Mouse (Mus musculus) adrenal gland (tissue): Measurements from ENCODE around the gene Rassf2.

Experiments used
- intact Hi-C: fragments of 180-260 bp; cut with DNase I; formaldehyde crosslinking; loops from one replicate; pipeline ENCODE4 v1.15.1; 2025

Rassf2 gene

GRCm38 (mm10) chr2:132035470-132035835 is 5.4 kb upstream of the Rassf2 start:
- intact Hi-C loops, result loop anchor here (5.0 kb wide), 1 partner anchor 43 kb away; no protein-coding TSS in a partner anchor

- intact Hi-C loops, result loop anchor here (5.0 kb wide), 1 partner anchor 43 kb away; no protein-coding TSS in a partner anchor
Measured at GRCm38 (mm10) chr2:132034590-132035469, 4.8 kb upstream of the Rassf2 start.

GRCm38 (mm10) chr2:132031364-132032095 is 1.5 kb upstream of the Rassf2 start:
- intact Hi-C loops, result no loop called here

- intact Hi-C loops, result no loop called here
Measured at GRCm38 (mm10) chr2:132030418-132031363, 633 bp upstream of the Rassf2 start.

GRCm38 (mm10) chr2:132028894-132029605 is 1.0 kb downstream of the Rassf2 start:
- intact Hi-C loops, result no loop called here

GRCm38 (mm10) chr2:132028107-132028506 is 2.0 kb downstream of the Rassf2 start:
- intact Hi-C loops, result no loop called here

GRCm38 (mm10) chr2:132027366-132027765 is 2.7 kb downstream of the Rassf2 start:
- intact Hi-C loops, result no loop called here

GRCm38 (mm10) chr2:132024028-132024427 is 6.0 kb downstream of the Rassf2 start:
- intact Hi-C loops, result no loop called here

GRCm38 (mm10) chr2:132022621-132023020 is 7.4 kb downstream of the Rassf2 start:
- intact Hi-C loops, result no loop called here

- intact Hi-C loops, result no loop called here
Measured at GRCm38 (mm10) chr2:132021616-132022015, 8.4 kb downstream of the Rassf2 start.

GRCm38 (mm10) chr2:132020991-132021541 is 9.0 kb downstream of the Rassf2 start:
- intact Hi-C loops, result no loop called here

- intact Hi-C loops, result no loop called here
Measured at GRCm38 (mm10) chr2:132020420-132020819, 9.6 kb downstream of the Rassf2 start.

GRCm38 (mm10) chr2:132019372-132019811 is 10.7 kb downstream of the Rassf2 start:
- intact Hi-C loops, result no loop called here

GRCm38 (mm10) chr2:132018156-132018555 is 11.9 kb downstream of the Rassf2 start:
- intact Hi-C loops, result no loop called here

- intact Hi-C loops, result no loop called here
Measured at GRCm38 (mm10) chr2:132017611-132018010, 12.4 kb downstream of the Rassf2 start.

- intact Hi-C loops, result no loop called here
Measured at GRCm38 (mm10) chr2:132016034-132016433, 14.0 kb downstream of the Rassf2 start.

- intact Hi-C loops, result no loop called here
Measured at GRCm38 (mm10) chr2:132013152-132013551, 16.9 kb downstream of the Rassf2 start.

- intact Hi-C loops, result no loop called here
Measured at GRCm38 (mm10) chr2:132010781-132011180, 19.3 kb downstream of the Rassf2 start.

GRCm38 (mm10) chr2:132008186-132008585 is 21.9 kb downstream of the Rassf2 start:
- intact Hi-C loops, result no loop called here

GRCm38 (mm10) chr2:132007475-132007819 is 22.6 kb downstream of the Rassf2 start:
- intact Hi-C loops, result no loop called here
